Mouse (Mus musculus): ENCODE data around the gene Bri3. TPM values are rescaled to one million over a fixed set of nuclear protein-coding genes. Genes with fewer than 3 reads are reported as not detected.

The Bri3 gene
- 10 to 100 TPM; 63.5 to 74.4 (median 72.5) TPM for total RNA-seq (2022)

GRCm38 (mm10) chr5:144243901-144244487, at the start of gene Bri3:
Gene Bri3 (plus strand): TSS chr5:144244437.
- DNase-seq (ENCODE audit: low spot score in 2 of 2): no peak

DNA sequence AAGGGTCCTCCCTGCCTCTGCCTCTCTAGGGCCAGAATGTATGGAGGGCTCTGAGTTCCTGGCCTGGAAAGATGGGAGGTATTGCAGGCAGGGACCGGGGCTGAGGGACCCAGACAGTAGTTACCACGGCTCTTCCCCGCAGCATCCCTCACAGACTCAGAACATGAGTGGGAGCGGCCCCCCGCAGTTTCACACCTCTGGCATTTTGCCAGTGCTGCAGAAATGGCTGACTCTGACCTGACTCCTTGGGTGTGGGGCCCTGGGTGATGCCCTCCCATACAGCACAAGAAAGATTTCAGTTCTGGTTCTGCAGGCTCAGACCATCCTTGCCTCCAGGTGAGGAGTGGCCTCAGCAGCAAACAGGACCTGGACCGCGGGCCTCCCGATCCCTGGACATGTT, 48.7 kb upstream of the Bri3 start:
- DNase-seq (ENCODE audit: low spot score in 2 of 2): no peak

DNA sequence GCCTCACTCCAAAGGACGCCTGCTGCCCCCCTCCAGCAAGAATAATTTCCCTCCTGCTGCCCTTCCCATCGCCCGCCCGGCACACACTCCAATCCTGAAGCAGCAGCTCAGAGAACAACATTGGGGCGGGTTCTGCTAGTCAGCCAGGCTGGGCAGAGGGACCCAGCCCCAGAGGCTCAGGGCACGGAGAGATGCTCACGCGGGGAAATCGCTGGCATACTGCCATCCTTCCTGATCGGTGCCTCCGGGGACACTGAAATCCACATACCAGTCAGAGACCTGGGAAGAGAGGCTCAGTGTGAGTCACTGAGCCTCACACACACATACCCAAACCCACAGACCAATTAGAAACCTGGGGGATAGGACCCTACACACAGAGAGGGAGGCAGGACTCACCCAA, 43.6 kb upstream of the Bri3 start:
- no peak for DNase-seq (ENCODE audit: low spot score in 2 of 2)

DNA sequence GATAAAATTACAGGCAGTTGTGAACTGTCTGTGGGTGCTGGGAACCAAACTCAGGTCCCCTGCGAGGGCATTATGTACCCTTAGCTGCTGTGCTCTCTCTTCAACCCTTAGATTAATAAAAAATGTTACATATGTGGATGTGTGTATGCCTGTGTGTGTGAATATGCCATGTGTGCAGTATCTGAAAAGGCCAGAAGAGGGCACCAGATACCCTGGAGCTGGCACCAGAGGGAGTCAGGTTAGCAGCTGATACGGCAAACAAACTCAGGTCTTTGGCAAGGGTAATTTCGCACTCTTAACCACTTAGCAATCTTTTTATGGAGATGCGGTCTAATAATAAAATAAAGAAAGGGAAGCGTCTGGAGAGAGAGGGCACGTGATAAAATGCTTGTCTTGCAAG, 41.8 kb upstream of the Bri3 start:
- no peak for DNase-seq (ENCODE audit: low spot score in 2 of 2)

DNA sequence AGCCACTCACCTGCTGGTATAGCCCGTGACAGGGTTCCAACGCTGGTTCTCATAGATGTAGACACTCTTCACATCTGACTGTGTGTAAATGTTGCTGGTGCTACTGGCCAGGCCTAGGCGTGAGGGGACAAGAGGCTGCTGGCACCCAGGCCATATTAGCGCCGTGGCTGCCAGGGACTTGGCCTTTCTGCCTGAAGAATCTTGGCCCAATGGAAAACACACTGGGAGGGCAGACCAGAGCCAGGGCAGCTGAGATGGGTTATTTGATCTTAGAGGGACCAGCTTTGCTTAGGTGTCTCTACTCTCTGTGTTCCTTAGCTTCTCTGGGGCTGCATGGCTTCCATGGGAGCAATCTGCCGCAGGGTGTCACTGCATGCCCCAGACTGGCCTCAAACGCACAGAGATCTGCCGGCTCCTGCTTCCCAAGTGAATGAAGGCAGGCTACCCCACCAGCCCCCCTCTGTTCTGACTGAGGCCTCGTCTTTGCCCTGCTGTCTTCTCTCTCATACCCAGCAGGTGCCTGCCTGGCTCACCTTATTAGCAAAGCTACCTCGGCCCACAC, 40.8 kb upstream of the Bri3 start:
- no peak for DNase-seq (ENCODE audit: low spot score in 2 of 2)

GRCm38 (mm10) chr5:144204303-144204702, 39.9 kb upstream of the Bri3 start:
- DNase-seq (ENCODE audit: low spot score in 2 of 2): no peak

DNA sequence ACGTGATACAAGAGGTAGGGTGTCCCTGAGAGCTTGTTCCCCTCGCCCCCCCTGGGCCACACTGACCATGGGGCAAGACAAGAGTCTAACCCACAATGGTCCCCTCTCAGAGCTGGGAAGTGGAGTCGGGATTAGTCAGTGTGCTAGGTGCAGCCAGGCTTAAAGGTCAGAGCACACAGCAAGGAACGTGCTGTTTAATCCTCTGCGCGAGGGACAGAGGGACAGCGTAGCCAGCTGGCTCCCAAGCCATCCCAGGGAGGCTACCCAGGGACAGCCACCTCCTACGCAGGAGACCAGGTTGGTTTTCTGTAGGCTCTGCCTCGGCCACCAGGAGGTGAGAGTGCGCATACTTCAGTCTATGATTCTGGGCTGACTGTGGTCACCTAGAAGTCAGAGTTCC, 39.3 kb upstream of the Bri3 start:
- no peak for DNase-seq (ENCODE audit: low spot score in 2 of 2)

DNA sequence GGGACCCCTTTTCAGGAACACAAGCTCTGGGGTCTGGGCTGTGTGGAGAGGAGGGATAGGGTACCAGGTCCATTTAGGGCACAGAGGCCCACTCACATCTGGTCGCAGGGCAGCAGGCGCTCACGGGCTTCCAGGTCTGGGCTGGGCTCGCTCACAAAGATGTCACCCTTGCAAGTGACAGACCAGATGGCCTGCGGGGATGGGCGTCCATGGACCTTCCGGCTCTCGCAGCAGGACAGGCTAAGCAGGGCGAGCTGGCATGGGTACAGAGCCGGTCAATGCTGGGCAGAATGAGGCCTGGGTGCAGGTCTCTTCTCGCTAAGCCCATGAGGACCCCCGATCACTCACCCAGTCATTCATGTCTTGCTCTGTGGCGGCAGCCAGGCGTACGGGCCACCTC, 38.2 kb upstream of the Bri3 start:
- no peak for DNase-seq (ENCODE audit: low spot score in 2 of 2)

GRCm38 (mm10) chr5:144207478-144207877, 36.8 kb upstream of the Bri3 start:
- peak in 1 of 2 experiments; percentile 46 for DNase-seq (ENCODE audit: low spot score in 2 of 2)

- no peak for DNase-seq (ENCODE audit: low spot score in 2 of 2)
These were observed 29.8 kb upstream of the Bri3 start for GRCm38 (mm10) chr5:144214453-144214852.

DNA sequence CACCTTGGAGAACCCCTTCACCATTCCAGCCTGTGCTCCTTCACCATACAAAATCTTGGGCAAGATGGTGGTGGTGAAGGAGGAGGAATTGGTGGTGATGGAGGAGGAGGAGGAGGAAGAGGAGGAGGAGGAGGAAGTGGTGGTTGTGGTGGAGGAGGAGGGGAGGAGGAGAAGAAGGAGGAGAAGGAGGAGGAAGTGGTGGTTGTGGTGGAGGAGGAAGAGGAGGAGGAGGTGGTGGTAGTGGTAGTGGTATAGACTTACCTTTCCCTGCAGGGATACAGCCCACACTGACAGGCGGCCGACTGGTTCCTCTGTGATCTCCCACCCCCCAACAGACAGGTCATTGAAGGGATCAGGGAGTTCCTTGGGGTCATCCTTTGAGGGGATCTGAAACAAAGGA, 28.2 kb upstream of the Bri3 start:
- no peak for DNase-seq (ENCODE audit: low spot score in 2 of 2)

- no peak for DNase-seq (ENCODE audit: low spot score in 2 of 2)
These were observed 26.2 kb upstream of the Bri3 start for GRCm38 (mm10) chr5:144218061-144218460.

GRCm38 (mm10) chr5:144219306-144219705, 24.9 kb upstream of the Bri3 start:
- DNase-seq (ENCODE audit: low spot score in 2 of 2): no peak

- DNase-seq (ENCODE audit: low spot score in 2 of 2): no peak
These were observed 24.3 kb upstream of the Bri3 start for GRCm38 (mm10) chr5:144219936-144220335.

DNA sequence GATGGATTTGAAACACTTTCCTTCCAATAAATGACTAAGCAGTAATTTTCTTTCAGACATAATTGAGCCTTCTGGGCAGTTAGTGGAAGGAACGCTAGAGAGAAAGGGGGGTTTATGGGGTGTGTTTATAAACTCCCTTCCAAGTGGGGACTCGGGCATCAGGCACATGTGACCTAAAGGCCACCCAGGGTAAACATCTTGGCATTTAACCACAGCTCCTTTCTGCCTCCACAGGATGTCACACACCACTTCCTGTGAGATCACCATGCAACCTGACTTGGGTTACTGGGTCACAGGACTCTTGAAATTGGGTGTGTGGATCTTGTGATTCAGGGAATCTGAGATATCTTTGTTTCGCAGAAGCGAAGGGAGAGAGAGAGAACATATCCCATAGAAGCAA, 22.9 kb upstream of the Bri3 start:
- DNase-seq (ENCODE audit: low spot score in 2 of 2): no peak

DNA sequence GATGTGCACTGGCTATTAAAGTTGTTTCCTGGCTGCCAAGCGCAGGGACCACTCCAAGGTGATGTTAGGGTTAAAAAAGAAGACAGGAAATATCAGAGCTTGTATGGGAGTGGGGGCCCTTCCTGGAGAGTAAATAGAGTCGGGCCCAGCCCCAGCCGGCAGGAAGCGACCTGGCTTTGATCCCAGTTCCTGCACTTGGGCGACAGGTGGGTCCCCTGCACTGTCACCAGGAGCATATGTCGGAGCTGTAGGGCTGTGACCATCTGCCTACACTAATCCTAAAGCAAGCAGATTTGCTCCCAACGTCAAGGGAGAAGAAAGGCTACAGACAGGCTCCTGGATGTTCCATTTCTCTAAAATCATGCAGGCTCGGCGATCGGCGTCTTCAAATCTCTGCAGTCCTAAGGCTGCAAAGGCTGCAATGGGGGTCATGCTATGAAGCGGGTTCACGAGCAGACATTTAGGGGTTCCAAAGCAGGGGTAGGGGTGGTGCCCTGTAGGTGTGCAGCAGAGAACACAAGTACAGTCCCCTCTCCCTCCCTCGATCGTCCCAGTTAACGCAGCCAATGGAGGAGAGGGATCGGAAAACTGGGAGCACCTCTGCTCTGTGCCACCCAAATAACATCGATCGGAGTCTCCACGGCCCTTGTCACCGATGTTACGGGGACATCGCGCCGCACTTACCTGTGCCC, 21.3 kb upstream of the Bri3 start:
- DNase-seq (ENCODE audit: low spot score in 2 of 2): no peak

- DNase-seq (ENCODE audit: low spot score in 2 of 2): peak; percentile 85 to 94
These were observed 20.8 kb upstream of the Bri3 start, which contains the start of gene Tecpr1 for GRCm38 (mm10) chr5:144223503-144223862. Gene Tecpr1 (minus strand): TSS chr5:144223615.

DNA sequence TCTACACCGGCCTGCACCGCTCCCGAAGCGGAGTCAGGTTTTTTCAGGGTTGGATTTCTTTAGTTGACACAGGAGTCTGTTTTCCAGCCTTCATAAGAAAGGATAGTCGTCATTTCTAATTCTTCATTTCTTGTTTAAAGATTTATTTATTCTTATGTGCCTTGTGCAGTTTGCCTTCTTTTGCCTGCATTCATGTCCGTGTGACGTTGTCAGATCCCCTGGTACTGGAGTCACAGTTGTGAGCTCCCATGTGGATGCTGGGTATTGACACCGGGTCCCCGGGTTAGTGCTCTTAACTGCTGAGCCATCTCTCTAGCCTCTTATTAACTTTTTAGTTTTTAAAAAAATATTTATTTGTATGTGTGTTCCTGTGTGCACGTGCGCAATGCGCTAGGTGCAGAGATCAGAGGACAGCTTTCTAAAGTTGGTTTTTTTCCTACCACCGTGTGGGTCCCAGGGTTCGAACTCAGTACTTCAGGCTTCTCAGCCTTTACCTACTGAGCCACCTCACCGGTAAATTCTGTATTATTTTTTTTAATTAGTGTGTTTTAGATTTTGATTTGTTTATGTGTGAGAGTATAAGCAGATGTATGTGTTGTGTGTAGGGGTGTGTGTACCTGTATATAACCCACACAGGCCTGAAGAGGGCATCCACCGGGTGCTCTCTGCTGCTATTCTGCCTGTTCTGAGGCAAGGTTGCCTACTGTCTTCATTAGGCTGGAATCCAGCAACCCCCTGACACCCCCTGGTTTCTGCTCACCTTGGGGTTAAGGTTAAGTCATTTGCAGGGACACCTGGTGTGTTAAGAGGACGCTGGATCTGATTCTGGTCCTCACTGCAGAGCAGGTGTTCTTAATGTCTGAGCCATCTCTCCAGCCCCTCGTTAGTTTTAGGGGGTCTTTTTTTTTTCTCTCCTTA, 20.1 kb upstream of the Bri3 start:
- DNase-seq (ENCODE audit: low spot score in 2 of 2): no peak

- no peak for DNase-seq (ENCODE audit: low spot score in 2 of 2)
These were observed 18.0 kb upstream of the Bri3 start for GRCm38 (mm10) chr5:144226220-144226619.

DNA sequence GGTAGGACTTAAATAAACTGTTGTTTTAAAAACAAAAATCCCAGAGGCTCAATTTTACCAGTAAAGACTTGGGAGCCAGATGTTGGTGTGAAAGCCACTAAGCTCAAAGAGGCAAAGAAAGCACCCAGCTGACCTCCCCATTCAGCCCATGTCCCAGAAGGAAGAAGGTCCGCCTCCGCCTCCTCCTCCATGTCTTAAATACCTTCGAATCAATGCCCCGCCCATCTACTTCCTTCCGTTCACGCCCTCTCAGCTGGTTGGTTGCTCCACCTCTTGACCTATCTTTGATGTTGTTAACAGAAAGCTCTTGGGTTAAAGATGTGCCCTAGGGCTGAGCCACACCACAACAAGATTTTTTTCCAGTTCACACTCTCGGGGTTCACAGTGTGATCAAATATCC, 14.0 kb upstream of the Bri3 start:
- no peak for DNase-seq (ENCODE audit: low spot score in 2 of 2)

DNA sequence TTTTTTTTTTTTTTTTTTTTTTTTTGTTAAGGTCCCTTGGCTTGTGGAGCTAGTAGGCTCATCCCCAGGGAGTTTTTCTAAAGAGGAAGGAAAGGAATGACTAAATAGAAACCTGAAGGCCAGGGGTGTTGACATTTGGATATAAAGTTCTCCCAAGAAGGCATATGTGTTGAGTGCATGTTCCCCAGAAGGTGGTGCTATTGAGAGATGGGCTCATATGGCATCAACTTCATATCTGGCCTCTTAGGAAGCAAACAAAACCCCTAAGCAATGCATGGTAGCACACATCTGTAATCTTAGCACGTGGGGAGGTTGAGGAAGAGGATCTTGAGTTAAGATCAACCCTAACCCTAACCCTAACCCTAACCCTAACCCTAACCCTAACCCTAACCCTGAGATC, 12.8 kb upstream of the Bri3 start:
- no peak for DNase-seq (ENCODE audit: low spot score in 2 of 2)

GRCm38 (mm10) chr5:144232531-144232930, 11.7 kb upstream of the Bri3 start:
- no peak for DNase-seq (ENCODE audit: low spot score in 2 of 2)

Measured in left cerebral cortex, adult 8-10 months (tissue).